Mouse (Mus musculus) lung, embryonic 15.5 days (tissue): Measurements from ENCODE around the gene Tspan14. TPM values are rescaled to one million over a fixed set of nuclear protein-coding genes. Genes with fewer than 3 reads are reported as not detected.

Experiments used
- ATAC-seq: fragments of 200-750 bp; cut with Nextera tagmentation; 2 replicates; pipeline ENCODE4 v1.8.0; 2017; ENCODE audit warnings: moderate number of reproducible peaks, borderline replicate concordance; ENCODE audit not compliant: low FRiP score, low TSS enrichment; ENCODE audit errors: extremely low read depth
- H3K27ac ChIP-seq: fragments of 300-500 bp; sonication (generic); 2 replicates; pipeline ENCODE4 v1.5.1; 2015; ENCODE audit warnings: moderate library complexity, mild to moderate bottlenecking, inconsistent platforms
- H3K27me3 ChIP-seq: fragments of 300-500 bp; sonication (generic); 2 replicates; pipeline ENCODE4 v1.6.1; 2015; ENCODE audit warnings: inconsistent platforms
- H3K36me3 ChIP-seq: fragments of 300-500 bp; sonication (generic); 2 replicates; pipeline ENCODE4 v1.6.1; 2015; ENCODE audit warnings: inconsistent platforms
- H3K4me1 ChIP-seq: fragments of 300-500 bp; sonication (generic); 2 replicates; pipeline ENCODE4 v1.6.1; 2015; ENCODE audit warnings: inconsistent platforms
- H3K4me2 ChIP-seq: fragments of 300-500 bp; sonication (generic); 2 replicates; pipeline ENCODE4 v1.6.1; 2015; ENCODE audit warnings: inconsistent platforms, mild to moderate bottlenecking, moderate library complexity
- H3K4me3 ChIP-seq: fragments of 300-500 bp; sonication (generic); 2 replicates; pipeline ENCODE4 v1.5.1; 2015; ENCODE audit warnings: mild to moderate bottlenecking, inconsistent platforms
- H3K9ac ChIP-seq: fragments of 300-500 bp; sonication (generic); 2 replicates; pipeline ENCODE4 v1.6.1; 2015; ENCODE audit warnings: inconsistent platforms
- H3K9me3 ChIP-seq: fragments of 300-500 bp; sonication (generic); 2 replicates; pipeline ENCODE4 v1.6.1; 2016; ENCODE audit warnings: inconsistent platforms
- WGBS: fragments of 180-500 bp; shearing (Covaris S2); methylation state at CpG from one replicate; pipeline ENCODE4 v1.1.7; 2015; 5-methylcytosine and 5-hydroxymethylcytosine counted together
- polyA plus RNA-seq: library from polyadenylated mRNA; unstranded; fragments of >200 nt; fragmentation: Nextera tagmentation; extraction: Ambion mirVana; gene quantifications from 2 replicates; pipeline ENCODE4 v1.2.1, GENCODE M21; 2015

Gene Tspan14
- polyA plus RNA-seq, 1 experiment from 2014 or later = 101 TPM

DNA sequence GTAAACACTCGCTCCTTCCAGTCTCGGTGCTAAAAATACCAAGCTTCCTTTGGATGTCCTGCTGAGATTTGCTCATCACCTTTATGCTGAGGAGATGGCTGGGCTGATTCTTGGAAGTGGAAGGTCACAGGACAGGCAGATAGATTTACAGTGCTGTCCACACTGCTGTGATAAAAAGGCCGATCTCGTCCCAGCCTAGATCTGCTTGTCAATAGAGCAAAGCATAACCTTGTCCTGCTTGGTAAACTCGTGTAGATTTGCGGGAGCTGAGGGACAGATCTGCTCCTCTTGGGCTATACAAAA is 942 bp upstream of the Tspan14 start:
- peak overlapping the region; percentile 75 for H3K4me2 ChIP-seq
- ATAC-seq = no peak
- no peaks in the 10 kb centered on the region for H3K9me3 ChIP-seq
- peaks cover 41% of the 10 kb centered on the region for H3K4me1 ChIP-seq
- H3K36me3 ChIP-seq = no peaks in the 10 kb centered on the region
- peak overlapping the region; percentile 89 for H3K27ac ChIP-seq
- peak overlapping the region; percentile 49 for H3K9ac ChIP-seq
- H3K27me3 ChIP-seq = no peaks in the 10 kb centered on the region
- 4% methylated on average over 6 of the region's 6 CpGs for WGBS
- H3K4me3 ChIP-seq = peak overlapping the region; percentile 72

DNA sequence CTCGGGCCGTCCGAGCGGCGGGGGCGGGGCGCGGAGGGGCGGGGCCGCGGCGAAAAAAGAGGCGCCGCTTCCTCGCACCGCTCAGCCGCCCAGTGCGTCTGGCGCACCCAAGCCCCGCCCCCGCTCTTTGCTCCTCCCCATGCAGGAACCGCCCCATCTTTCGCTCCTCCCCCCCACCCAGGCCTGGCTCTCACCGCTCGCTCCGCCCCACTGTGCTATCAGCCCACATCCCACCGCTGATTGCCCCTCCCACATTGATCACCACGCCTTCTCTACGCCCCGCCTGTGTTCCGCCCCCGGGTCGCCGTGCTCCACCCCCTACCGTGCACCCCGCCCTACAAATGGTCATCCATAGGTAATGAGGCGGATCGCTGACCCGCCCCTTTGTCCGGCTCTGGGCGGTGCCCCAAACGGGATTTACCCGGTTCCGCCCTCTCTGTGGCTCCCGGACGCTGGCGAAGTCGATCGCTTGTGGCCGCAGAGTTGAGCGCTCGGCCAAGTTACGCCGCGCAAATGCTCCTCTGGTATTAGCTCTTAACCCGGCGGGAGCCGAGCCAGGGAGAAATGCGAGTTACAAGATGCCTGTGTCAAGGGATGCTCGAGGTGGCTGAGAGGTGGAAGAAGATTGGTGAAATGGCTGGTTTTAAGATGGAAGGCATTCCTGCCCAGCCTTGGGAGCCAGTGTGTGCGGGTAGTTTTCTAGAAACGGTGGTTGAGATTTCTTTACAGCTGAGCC is 423 bp upstream of the Tspan14 start:
- Histone ChIP-seq H3K4me2 (peak overlapping the region; percentile 75), H3K4me1 (peaks cover 46% of the 10 kb centered on the region), H3K9ac (peak overlapping the region; percentile 81), H3K27ac (peak overlapping the region; percentile 90), H3K4me3 (peak overlapping the region; percentile 72), H3K9me3 (no peaks in the 10 kb centered on the region), H3K27me3 (no peaks in the 10 kb centered on the region), H3K36me3 (no peaks in the 10 kb centered on the region)
- peak; percentile 94 for ATAC-seq
- under 1% methylated on average over 37 of the region's 62 CpGs for WGBS

DNA sequence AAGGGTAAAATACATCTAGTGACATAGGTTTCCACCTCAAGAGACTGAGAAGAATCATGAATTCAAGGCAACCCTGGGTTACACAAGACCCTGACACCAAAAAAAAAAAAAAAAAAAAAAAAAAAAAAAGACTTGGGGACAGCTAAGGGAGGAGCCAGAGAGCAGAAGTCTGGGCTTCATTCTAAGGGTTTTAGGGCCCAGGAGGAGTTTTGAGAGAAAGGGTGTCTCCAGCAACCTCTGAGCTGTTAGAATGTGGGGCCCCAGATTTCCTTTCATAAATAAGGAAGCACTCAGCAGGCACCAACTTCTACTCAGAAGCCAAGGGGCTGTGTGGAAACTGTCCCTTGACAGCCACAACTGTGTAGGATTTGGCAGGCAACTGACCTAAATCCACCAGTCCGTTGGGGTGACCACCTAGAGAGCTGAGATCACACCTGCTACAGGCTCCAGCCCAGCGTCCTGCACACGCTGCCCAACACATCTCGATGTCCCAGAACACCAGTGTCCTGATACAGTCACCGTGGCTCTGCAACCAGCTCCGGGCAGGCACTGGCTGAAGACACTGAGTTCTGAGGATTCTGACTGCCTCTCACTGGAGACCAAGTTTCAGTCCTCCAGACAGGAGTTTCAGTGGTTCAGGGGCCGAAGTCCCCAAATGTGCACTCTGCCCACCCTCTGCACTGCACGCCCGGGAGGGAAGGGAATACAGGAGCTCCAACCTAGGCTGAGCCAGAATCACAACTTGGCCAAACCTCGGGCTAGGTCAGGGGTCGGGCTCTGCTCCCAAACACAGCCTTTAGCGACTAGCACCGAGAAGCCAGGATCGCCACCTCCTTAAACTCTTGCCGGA is 875 bp downstream of the Tspan14 start:
- Histone ChIP-seq H3K4me3 (peak overlapping the region; percentile 72), H3K9me3 (no peaks in the 10 kb centered on the region), H3K4me1 (peaks cover 50% of the 10 kb centered on the region), H3K9ac (peak overlapping the region; percentile 81), H3K27ac (peak overlapping the region; percentile 90), H3K36me3 (no peaks in the 10 kb centered on the region), H3K4me2 (peak overlapping the region; percentile 75), H3K27me3 (no peaks in the 10 kb centered on the region)
- peak; percentile 1; the same call in 1 of the 2 replicates for ATAC-seq
- 0% methylated on average over 15 of the region's 15 CpGs for WGBS

DNA sequence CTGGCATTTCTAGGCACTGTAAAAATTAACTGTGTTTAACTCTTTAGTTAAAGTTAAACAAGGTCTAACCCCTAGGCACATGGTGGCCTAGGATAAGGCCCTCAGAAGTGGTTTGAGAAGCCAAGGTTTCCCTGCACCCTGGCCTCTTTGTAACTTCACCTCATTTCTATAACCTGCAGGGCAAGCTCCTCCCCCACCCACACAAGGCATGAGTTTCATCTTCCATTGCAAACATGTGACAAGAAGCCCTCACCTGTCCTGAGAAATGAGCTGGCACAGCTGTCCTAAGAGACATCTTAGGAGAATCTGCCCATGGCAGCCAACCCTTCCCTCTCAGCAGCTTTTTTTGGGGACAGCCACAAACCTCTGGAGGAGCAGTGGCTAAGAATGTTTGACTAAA is 1.7 kb downstream of the Tspan14 start:
- H3K27ac ChIP-seq = no peak overlapping the region
- no peaks in the 10 kb centered on the region for H3K9me3 ChIP-seq
- peaks cover 55% of the 10 kb centered on the region for H3K4me1 ChIP-seq
- peak overlapping the region; percentile 81; the same call in 1 of the 2 replicates for H3K9ac ChIP-seq
- no peaks in the 10 kb centered on the region for H3K36me3 ChIP-seq
- H3K4me3 ChIP-seq = peak overlapping the region; percentile 72
- no peak for ATAC-seq
- peak overlapping the region; percentile 75 for H3K4me2 ChIP-seq
- H3K27me3 ChIP-seq = no peaks in the 10 kb centered on the region

DNA sequence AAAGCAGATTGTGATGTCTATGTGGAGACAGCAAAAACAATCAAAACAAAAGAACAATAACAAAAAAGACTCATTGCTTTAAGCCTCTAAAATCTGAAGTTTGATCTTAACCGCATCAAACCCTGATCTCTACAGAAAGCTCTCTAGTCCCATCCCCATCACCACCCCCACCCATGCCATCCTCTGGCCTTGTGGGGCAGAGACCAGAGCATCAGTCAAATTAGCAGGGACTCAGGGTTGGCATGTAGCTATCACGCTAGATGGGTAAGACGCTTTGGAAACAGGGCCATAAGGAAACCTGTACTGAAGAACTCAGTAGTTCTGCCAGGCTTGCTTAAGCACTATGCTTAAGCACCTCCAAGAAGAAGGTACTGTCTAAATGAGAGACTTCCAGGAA is 2.4 kb downstream of the Tspan14 start:
- Histone ChIP-seq H3K27me3 (no peaks in the 10 kb centered on the region), H3K4me2 (peak overlapping the region; percentile 75), H3K36me3 (no peaks in the 10 kb centered on the region), H3K27ac (no peak overlapping the region), H3K4me3 (peak overlapping the region; percentile 72; the same call in 1 of the 2 replicates), H3K4me1 (peaks cover 62% of the 10 kb centered on the region), H3K9me3 (no peaks in the 10 kb centered on the region), H3K9ac (no peak overlapping the region)
- no peak for ATAC-seq
- WGBS = 90% methylated on average over 3 of the region's 3 CpGs

DNA sequence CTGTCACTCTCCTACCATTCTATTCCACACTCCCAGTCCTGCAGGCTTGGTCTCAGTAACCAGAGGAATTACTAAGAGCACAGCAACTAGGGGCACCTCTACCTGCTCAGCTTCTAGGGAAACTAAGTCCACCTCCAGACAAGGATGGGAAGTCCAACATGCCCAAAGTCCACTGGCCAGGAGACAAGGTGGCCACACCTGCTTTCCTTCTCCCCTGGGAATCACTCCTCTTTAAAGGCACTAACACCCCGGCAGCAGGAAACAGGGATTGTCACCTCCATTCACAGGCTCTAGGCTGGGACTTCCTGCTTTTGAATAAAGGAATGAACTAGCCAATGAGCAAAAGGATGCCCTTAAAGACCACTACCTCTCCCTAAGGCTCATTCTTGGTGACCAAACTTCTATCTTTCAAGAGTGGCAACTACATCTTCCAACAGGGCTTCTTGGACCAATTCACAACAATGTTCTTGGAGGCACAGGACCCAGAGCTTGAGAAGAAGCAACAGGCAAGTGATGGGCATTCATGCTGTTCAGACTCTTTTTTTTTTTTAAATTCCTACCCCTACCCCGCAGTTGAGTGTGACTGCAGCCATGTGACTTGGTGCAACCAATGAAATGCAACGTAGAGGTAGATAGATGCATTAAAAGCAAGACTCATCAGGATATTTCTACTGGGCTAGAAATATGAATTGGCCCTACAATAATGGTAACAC is 3.0 kb downstream of the Tspan14 start:
- no peak overlapping the region for H3K27ac ChIP-seq
- no peaks in the 10 kb centered on the region for H3K36me3 ChIP-seq
- H3K9ac ChIP-seq = no peak overlapping the region
- peak overlapping the region; percentile 75 for H3K4me2 ChIP-seq
- ATAC-seq = no peak
- peaks cover 67% of the 10 kb centered on the region for H3K4me1 ChIP-seq
- H3K9me3 ChIP-seq = no peaks in the 10 kb centered on the region
- 0 out of 2 replicates have a peak overlapping the region, but pooled peaks have one; percentile 1 for H3K4me3 ChIP-seq
- WGBS = 58% methylated on average over 3 of the region's 3 CpGs
- no peaks in the 10 kb centered on the region for H3K27me3 ChIP-seq

DNA sequence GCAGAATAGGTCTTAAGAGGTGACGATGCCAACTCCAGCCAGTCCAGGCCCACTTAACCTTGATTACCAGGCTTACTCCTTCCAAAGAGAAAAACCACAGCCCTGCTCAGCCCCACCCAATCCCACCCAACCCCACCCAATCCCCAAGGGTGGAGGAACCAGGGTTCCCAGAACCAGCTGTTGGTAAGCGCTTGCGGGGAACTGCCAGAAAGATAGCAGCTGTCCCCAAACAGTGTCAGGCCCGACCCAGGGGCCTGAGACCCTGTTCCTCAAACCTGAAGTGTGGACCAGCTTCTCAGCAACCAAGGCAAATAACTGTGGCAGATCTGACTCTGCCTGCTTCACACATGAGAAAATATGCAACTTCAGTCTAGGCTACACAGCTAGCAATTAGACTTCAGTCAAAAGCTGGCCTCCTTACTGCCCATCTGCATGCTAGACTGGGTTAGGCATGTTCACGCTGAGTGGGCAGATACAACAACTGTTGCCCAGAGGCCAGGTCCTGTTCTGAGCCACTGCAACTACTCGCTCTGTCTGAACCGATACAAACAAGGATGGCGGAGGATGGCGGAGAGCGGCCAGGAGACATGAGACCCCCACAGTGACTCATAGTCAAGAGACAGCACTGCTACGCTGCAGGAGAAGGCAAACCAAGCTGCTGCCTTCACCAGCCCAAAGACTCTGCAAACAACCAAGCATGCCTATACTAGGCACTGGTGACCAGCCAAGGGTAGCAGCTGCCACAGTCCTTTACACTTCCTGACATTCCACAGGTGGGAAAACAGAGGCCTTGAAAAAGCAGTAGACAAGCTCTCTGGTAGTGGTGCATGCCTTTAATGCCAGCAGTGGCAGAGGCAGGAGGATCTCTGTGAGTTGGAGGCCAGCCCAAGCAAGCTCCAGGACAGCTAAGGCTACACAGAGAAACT is 4.0 kb downstream of the Tspan14 start:
- Histone ChIP-seq H3K9ac (no peak overlapping the region), H3K27me3 (no peaks in the 10 kb centered on the region), H3K4me3 (no peak overlapping the region), H3K27ac (no peak overlapping the region; the same call in 1 of the 2 replicates), H3K36me3 (no peaks in the 10 kb centered on the region), H3K4me2 (peak overlapping the region; percentile 75; the same call in 1 of the 2 replicates), H3K9me3 (no peaks in the 10 kb centered on the region), H3K4me1 (peaks cover 70% of the 10 kb centered on the region)
- ATAC-seq = no peak
- WGBS = 76% methylated on average over 11 of the region's 11 CpGs

DNA sequence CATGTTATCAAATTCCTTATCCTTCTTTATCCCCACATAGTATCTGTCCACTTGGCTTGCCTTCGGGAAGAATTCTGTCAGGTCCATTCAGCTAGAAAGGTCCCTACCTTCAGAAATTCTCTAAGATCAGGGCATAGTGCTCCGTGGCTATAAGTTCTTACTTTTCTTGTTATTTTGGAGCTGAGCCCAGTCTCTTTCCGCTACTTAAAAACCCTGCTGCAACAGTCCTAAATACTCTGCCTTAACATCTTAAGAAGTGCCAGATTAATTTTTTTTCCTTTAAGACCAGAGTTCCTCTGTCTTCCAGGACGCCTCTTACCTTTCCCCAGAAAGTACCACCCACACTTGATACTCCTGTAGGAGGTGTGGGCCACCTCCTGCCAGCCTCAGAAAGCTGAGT is 6.4 kb downstream of the Tspan14 start:
- WGBS = 19% methylated on average over 4 of the region's 4 CpGs
- H3K4me3 ChIP-seq = no peak overlapping the region
- ATAC-seq = no peak
- no peaks in the 10 kb centered on the region for H3K9me3 ChIP-seq
- no peaks in the 10 kb centered on the region for H3K27me3 ChIP-seq
- H3K4me1 ChIP-seq = peaks cover 90% of the 10 kb centered on the region
- no peak overlapping the region for H3K9ac ChIP-seq
- H3K36me3 ChIP-seq = no peaks in the 10 kb centered on the region
- peak overlapping the region; percentile 10; the same call in 1 of the 2 replicates for H3K4me2 ChIP-seq
- H3K27ac ChIP-seq = peak overlapping the region; percentile 92

DNA sequence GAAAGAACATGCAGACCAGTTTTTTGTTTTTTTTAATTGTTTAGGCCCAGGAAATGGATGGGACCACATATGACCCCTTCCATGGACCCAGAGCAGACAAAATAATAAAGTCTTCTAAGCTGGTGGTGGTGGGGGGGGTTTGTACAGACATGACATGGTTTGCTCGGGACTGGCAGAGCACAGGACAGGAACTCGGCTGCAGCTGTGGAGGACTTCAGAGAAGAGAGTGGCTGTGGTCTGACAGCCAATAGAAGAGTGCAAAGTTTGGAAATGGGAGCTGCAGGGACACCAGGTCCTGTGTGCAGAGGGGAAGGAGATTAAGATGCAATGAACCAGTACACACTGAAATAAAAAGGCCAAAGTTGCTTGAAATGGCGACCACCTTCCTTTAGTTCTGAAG is 7.0 kb downstream of the Tspan14 start:
- 31% methylated on average over 3 of the region's 3 CpGs for WGBS
- no peak for ATAC-seq

DNA sequence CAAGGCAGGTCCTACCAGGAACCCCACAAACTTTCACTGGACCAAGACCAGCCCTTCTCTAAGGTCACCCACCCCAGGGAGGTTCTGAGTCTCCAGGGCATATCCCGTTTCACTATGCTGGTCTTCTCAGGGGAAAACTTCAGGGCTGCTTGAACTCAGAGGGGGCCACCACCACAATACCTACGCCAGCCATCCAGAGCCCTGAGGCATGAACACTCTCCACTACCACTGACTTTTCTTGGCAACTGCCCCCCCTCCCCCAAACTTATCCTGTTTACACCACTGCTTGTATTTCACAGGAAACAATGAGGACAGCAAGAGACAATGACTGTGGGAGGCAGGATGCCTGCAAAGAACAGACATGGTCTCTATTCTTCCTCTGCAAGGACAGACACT is 7.6 kb downstream of the Tspan14 start:
- H3K4me1 ChIP-seq = peaks cover 86% of the 10 kb centered on the region
- H3K4me3 ChIP-seq = no peak overlapping the region
- peak; percentile 16 for ATAC-seq
- 0 out of 2 replicates have a peak overlapping the region, but pooled peaks have one; percentile 22 for H3K9ac ChIP-seq
- H3K4me2 ChIP-seq = peak overlapping the region; percentile 28
- H3K27ac ChIP-seq = peak overlapping the region; percentile 92
- H3K36me3 ChIP-seq = no peaks in the 10 kb centered on the region
- no peaks in the 10 kb centered on the region for H3K9me3 ChIP-seq
- WGBS = 60% methylated on average over 2 of the region's 2 CpGs
- no peaks in the 10 kb centered on the region for H3K27me3 ChIP-seq

More for the DNA sequence above, 7.0 kb downstream of the Tspan14 start:
- H3K4me1 ChIP-seq = peaks cover 89% of the 10 kb centered on the region
- no peaks in the 10 kb centered on the region for H3K9me3 ChIP-seq
- no peak overlapping the region for H3K9ac ChIP-seq
- peak overlapping the region; percentile 92 for H3K27ac ChIP-seq
- H3K4me3 ChIP-seq = no peak overlapping the region
- H3K36me3 ChIP-seq = no peaks in the 10 kb centered on the region
- H3K4me2 ChIP-seq = peak overlapping the region; percentile 28; the same call in 1 of the 2 replicates
- H3K27me3 ChIP-seq = no peaks in the 10 kb centered on the region
